25 mouse cellular contexts compared by ENCODE assay signal in genomic region chr14:12202214-12202613, GRCm38 (mm10).
DNase-seq lines count a peak whose midpoint lies in the region; ATAC-seq and TF ChIP-seq lines count a peak whose summit lies in the region.
"Had no signal": no experiment of that assay in that cellular context is flagged by ENCODE, and none has a peak within 500 bp of the region (broad histone marks: within the 10 kb centered on the region; RNA-seq: fewer than 3 reads in every experiment).

No protein-coding gene starts in this region.

- no peak overlapping the region for H3K4me3 ChIP-seq in neural tube, embryonic 13.5 days
- no peak overlapping the region for H3K4me3 ChIP-seq in kidney, postnatal 0 days (replicated peaks; ENCODE audit: low read depth, low read length)
- no peak overlapping the region for H3K4me3 ChIP-seq in forebrain, embryonic 10.5 days
- H3K4me3 ChIP-seq: embryonic facial prominence, embryonic 10.5 days; embryonic facial prominence, embryonic 15.5 days; left cerebral cortex, adult 2 months; limb, embryonic 12.5 days; liver, embryonic 15.5 days; midbrain, embryonic 10.5 days; myocyte; stomach, embryonic 15.5 days had no signal

- 0 out of 2 replicates have a peak, but pooled peaks cover under 1% of the 10 kb centered on the region for H3K36me3 ChIP-seq in neural tube, embryonic 13.5 days
- H3K36me3 ChIP-seq in kidney, postnatal 0 days (ENCODE audit: insufficient read depth, low read length): no peaks in the 10 kb centered on the region
- H3K36me3 ChIP-seq in forebrain, embryonic 10.5 days (replicated peaks): peaks cover 1% of the 10 kb centered on the region; the same call in 1 of the 2 replicates
- H3K36me3 ChIP-seq: embryonic facial prominence, embryonic 10.5 days; embryonic facial prominence, embryonic 15.5 days; limb, embryonic 12.5 days; liver, embryonic 15.5 days; midbrain, embryonic 10.5 days; stomach, embryonic 15.5 days had no signal

- no peaks in the 10 kb centered on the region for H3K27me3 ChIP-seq in neural tube, embryonic 13.5 days
- H3K27me3 ChIP-seq in kidney, postnatal 0 days (ENCODE audit: insufficient read depth, low read length): no peaks in the 10 kb centered on the region
- no peaks in the 10 kb centered on the region for H3K27me3 ChIP-seq in forebrain, embryonic 10.5 days (ENCODE audit: poor library complexity, severe bottlenecking)
- H3K27me3 ChIP-seq: embryonic facial prominence, embryonic 15.5 days; limb, embryonic 12.5 days; liver, embryonic 15.5 days; stomach, embryonic 15.5 days had no signal

- H3K4me1 ChIP-seq in neural tube, embryonic 13.5 days (replicated peaks): peaks cover 35% of the 10 kb centered on the region
- peaks cover 5% of the 10 kb centered on the region; the same call in 1 of the 2 replicates for H3K4me1 ChIP-seq in kidney, postnatal 0 days (replicated peaks; ENCODE audit: insufficient read depth, low read length)
- H3K4me1 ChIP-seq in forebrain, embryonic 10.5 days: peaks cover 35% of the 10 kb centered on the region
- H3K4me1 ChIP-seq: embryonic facial prominence, embryonic 10.5 days; embryonic facial prominence, embryonic 15.5 days; limb, embryonic 12.5 days; liver, embryonic 15.5 days; stomach, embryonic 15.5 days had no signal

- no peak for TF ChIP-seq CTCF in kidney, postnatal 0 days (IDR thresholded peaks at IDR 0.05; ENCODE audit: low read depth)

- 48% methylated on average over 10 of the region's 10 CpGs for WGBS in neural tube, embryonic 13.5 days
- WGBS in kidney, postnatal 0 days: 57% methylated on average over 10 of the region's 10 CpGs
- WGBS in forebrain, embryonic 10.5 days: 75% methylated on average over 10 of the region's 10 CpGs

- ATAC-seq in neural tube, embryonic 13.5 days (ENCODE audit: low read depth): no peak
- ATAC-seq in kidney, postnatal 0 days (replicated peaks; ENCODE audit: low FRiP score, low read depth): peak; percentile 84
- ATAC-seq: activated CD4-positive, CD25-positive, alpha-beta regulatory T cell, adult 4 months; forebrain, embryonic 16.5 days; intestine, postnatal 0 days had no signal

- H3K9ac ChIP-seq in neural tube, embryonic 13.5 days: no peak overlapping the region
- H3K9ac ChIP-seq in kidney, postnatal 0 days (ENCODE audit: low read depth, low read length): no peak overlapping the region
- H3K9ac ChIP-seq: embryonic facial prominence, embryonic 15.5 days; limb, embryonic 12.5 days; liver, embryonic 15.5 days; lung, embryonic 14.5 days; stomach, embryonic 15.5 days had no signal

- peak; percentile 40 for DNase-seq in kidney, adult 11 months
- DNase-seq in kidney, postnatal 10 days: no peak
- DNase-seq in neural tube, embryonic 10.5 days (ENCODE audit: extremely low spot score, low spot score): no peak
- peak; percentile 28 for DNase-seq in kidney, postnatal 0 days (ENCODE audit: low spot score)
- DNase-seq in forebrain, embryonic 10.5 days (ENCODE audit: extremely low spot score, low spot score): no peak
- DNase-seq: adrenal gland, adult 2 months; B cell, adult 2 months; cerebellum, adult 2 months; cerebellum, postnatal 25 days; heart, postnatal 14 days; lung, embryonic 14.5 days; lung, postnatal 14 days; right cerebral cortex, postnatal 25 days had no signal

- H3K9me3 ChIP-seq in neural tube, embryonic 13.5 days: no peaks in the 10 kb centered on the region
- H3K9me3 ChIP-seq in kidney, postnatal 0 days (replicated peaks; ENCODE audit: low read length): no peaks in the 10 kb centered on the region
- no peaks in the 10 kb centered on the region for H3K9me3 ChIP-seq in forebrain, embryonic 10.5 days
- H3K9me3 ChIP-seq: embryonic facial prominence, embryonic 10.5 days; embryonic facial prominence, embryonic 15.5 days; limb, embryonic 12.5 days; liver, embryonic 15.5 days; midbrain, embryonic 10.5 days; stomach, embryonic 15.5 days had no signal

- 0 out of 2 replicates have a peak overlapping the region, but pooled peaks have one; percentile 5 for H3K27ac ChIP-seq in neural tube, embryonic 13.5 days (replicated peaks)
- H3K27ac ChIP-seq in kidney, postnatal 0 days: no peak overlapping the region
- no peak overlapping the region for H3K27ac ChIP-seq in forebrain, embryonic 10.5 days
- H3K27ac ChIP-seq: embryonic facial prominence, embryonic 10.5 days; embryonic facial prominence, embryonic 15.5 days; left cerebral cortex, adult 2 months; limb, embryonic 12.5 days; liver, embryonic 15.5 days; midbrain, embryonic 10.5 days; stomach, embryonic 15.5 days had no signal

- H3K4me2 ChIP-seq in neural tube, embryonic 13.5 days: no peak overlapping the region
- no peak overlapping the region for H3K4me2 ChIP-seq in kidney, postnatal 0 days (ENCODE audit: low read length)
- H3K4me2 ChIP-seq: embryonic facial prominence, embryonic 15.5 days; limb, embryonic 12.5 days; liver, embryonic 15.5 days; lung, embryonic 14.5 days; stomach, embryonic 15.5 days had no signal

Comparison
In these comparisons a context has a peak if more than half of its experiments do, and no peak if none do; other contexts are left out.
1. DNase-seq: peak in kidney, adult 11 months (single experiment) and kidney, postnatal 0 days (single experiment); none in kidney, postnatal 10 days (single experiment), neural tube, embryonic 10.5 days (single experiment) and forebrain, embryonic 10.5 days (single experiment).